Mouse (Mus musculus): ENCODE data around the gene Ing5.

- TF ChIP-seq CTCF (IDR thresholded peaks at IDR 0.05): no peak
- no peak for TF ChIP-seq EP300 (IDR thresholded peaks at IDR 0.05)
Measured at GRCm38 (mm10) chr1:93755618-93756017, 48.1 kb upstream of the Ing5 start.
